Mouse (Mus musculus): Measurements from ENCODE around the gene Errfi1.

DNA sequence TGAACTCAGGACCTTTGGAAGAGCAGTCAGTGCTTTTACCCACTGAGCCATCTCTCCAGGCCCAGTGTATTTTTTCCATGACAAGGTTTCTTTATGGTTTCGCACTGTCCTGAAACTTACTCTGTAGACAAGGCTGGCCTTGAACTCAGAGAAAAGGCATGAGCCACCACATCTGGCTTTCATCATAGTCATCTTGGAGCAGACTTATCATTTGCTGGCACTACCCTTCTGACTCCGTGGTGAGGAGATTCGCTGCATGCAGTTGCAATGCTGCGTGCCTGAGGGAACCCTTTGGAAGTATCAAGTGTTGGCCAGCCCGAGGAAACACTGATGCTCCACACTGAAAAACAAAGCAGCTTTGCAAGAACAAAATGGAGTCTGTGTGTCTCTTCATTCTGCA, 11.7 kb upstream of the Errfi1 start:
- TF ChIP-seq CTCF (IDR thresholded peaks at IDR 0.05; ENCODE audit: low read depth), result no peak
- no peak for TF ChIP-seq EP300 (optimal IDR thresholded peaks at IDR 0.05)

Measured in stomach, postnatal 0 days (tissue).